Mouse (Mus musculus) retina, postnatal 7 days (tissue): ENCODE data around the gene Vmn2r98.
"Not testable (repeated sequence)": the region's sequence is repeated elsewhere in the genome, so short reads cannot be mapped to it uniquely, and the experiment has no call there.

Experiments used
- DNase-seq: peaks from one replicate; pipeline ENCODE4 v3.0.0-alpha.2; 2012; ENCODE audit warnings: low read depth, low spot score

Gene Vmn2r98

GRCm38 (mm10) chr17:19053160-19053559 lies at the start of gene Vmn2r98:
Gene Vmn2r98 (plus strand): TSS chr17:19053460.
- DNase-seq, result not testable (repeated sequence)

GRCm38 (mm10) chr17:19031441-19031840 lies 21.8 kb upstream of the Vmn2r98 start:
- not testable (repeated sequence) for DNase-seq

GRCm38 (mm10) chr17:19031962-19032361 lies 21.3 kb upstream of the Vmn2r98 start:
- no peak for DNase-seq

GRCm38 (mm10) chr17:19032721-19033120 lies 20.5 kb upstream of the Vmn2r98 start:
- no peak for DNase-seq
